Mouse (Mus musculus): ENCODE measurements around the gene Pex1.

DNA sequence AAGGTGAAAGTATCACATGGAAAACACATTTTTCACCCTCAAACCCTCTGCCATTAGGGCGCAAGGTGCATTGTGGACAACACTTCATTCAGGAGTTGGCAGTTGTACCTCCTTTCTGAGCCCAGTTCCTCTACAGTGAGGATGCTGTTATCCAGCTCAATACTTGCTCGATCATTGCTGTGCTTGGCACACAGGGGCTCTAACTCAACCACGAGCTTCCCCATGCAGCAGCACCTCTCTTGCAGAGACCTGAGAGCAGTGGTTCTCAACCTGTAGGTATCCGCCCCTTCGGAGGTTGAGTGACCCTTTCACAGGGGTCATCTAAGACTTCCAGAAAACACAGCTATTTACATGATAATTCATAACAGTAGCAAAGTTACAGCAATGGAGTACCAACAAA, 55.8 kb downstream of the Pex1 start:
- no peak for TF ChIP-seq CTCF (IDR thresholded peaks at IDR 0.05)
- TF ChIP-seq EP300 (IDR thresholded peaks at IDR 0.05): no peak
